Mouse (Mus musculus): ENCODE data around the gene Gm5089. TPM values are rescaled to one million over a fixed set of nuclear protein-coding genes. Genes with fewer than 3 reads are reported as not detected.
"Not testable (repeated sequence)": the region's sequence is repeated elsewhere in the genome, so short reads cannot be mapped to it uniquely, and the experiment has no call there.

The Gm5089 gene
- polyA plus RNA-seq, 2 experiments from 2014 or later = not detected

- ATAC-seq = no peak
These were observed 12.3 kb upstream of the Gm5089 start for GRCm38 (mm10) chr14:122463080-122463691.

- ATAC-seq = no peak
These were observed 11.8 kb upstream of the Gm5089 start for GRCm38 (mm10) chr14:122462689-122463079.

- no peak for ATAC-seq
These were observed 11.1 kb upstream of the Gm5089 start for GRCm38 (mm10) chr14:122461966-122462365.

- no peak for ATAC-seq
These were observed 10.6 kb upstream of the Gm5089 start for GRCm38 (mm10) chr14:122461500-122461899.

- no peak for ATAC-seq
These were observed 9.3 kb upstream of the Gm5089 start for GRCm38 (mm10) chr14:122460226-122460625.

GRCm38 (mm10) chr14:122459776-122460175 is 8.9 kb upstream of the Gm5089 start:
- no peak for ATAC-seq

GRCm38 (mm10) chr14:122459332-122459731 is 8.4 kb upstream of the Gm5089 start:
- not testable (repeated sequence) for ATAC-seq

- no peak for ATAC-seq
These were observed 4.6 kb upstream of the Gm5089 start for GRCm38 (mm10) chr14:122455562-122455958.

GRCm38 (mm10) chr14:122454901-122455561 is 4.1 kb upstream of the Gm5089 start:
- ATAC-seq = no peak

- ATAC-seq = no peak
These were observed 3.3 kb upstream of the Gm5089 start for GRCm38 (mm10) chr14:122453996-122454738.

GRCm38 (mm10) chr14:122453388-122453995 is 2.6 kb upstream of the Gm5089 start:
- no peak for ATAC-seq

- no peak for ATAC-seq
These were observed 1.9 kb upstream of the Gm5089 start for GRCm38 (mm10) chr14:122452701-122453387.

GRCm38 (mm10) chr14:122451551-122452145 is 733 bp upstream of the Gm5089 start:
- no peak for ATAC-seq

- ATAC-seq = no peak
These were observed 1.1 kb downstream of the Gm5089 start for GRCm38 (mm10) chr14:122449601-122450495.

GRCm38 (mm10) chr14:122436850-122437249 is 14.1 kb downstream of the Gm5089 start:
- ATAC-seq = no peak

- no peak for ATAC-seq
These were observed 16.9 kb downstream of the Gm5089 start for GRCm38 (mm10) chr14:122434039-122434438.

- no peak for ATAC-seq
These were observed 18.4 kb downstream of the Gm5089 start for GRCm38 (mm10) chr14:122432558-122432957.

GRCm38 (mm10) chr14:122427654-122428053 is 23.3 kb downstream of the Gm5089 start:
- no peak for ATAC-seq

GRCm38 (mm10) chr14:122427204-122427560 is 23.7 kb downstream of the Gm5089 start:
- ATAC-seq = no peak

GRCm38 (mm10) chr14:122426529-122427203 is 24.2 kb downstream of the Gm5089 start:
- no peak for ATAC-seq

- no peak for ATAC-seq
These were observed 26.5 kb downstream of the Gm5089 start for GRCm38 (mm10) chr14:122424441-122424840.
